Mouse (Mus musculus) lung, adult 18-20 months (tissue): ENCODE measurements around the gene Gan.

Experiments used
- DNase-seq, 2 experiments: peaks; one replicate each; pipeline ENCODE4 v3.0.0; 2022; ENCODE audit warnings: mixed read lengths in 2 of 2

The Gan gene

DNA sequence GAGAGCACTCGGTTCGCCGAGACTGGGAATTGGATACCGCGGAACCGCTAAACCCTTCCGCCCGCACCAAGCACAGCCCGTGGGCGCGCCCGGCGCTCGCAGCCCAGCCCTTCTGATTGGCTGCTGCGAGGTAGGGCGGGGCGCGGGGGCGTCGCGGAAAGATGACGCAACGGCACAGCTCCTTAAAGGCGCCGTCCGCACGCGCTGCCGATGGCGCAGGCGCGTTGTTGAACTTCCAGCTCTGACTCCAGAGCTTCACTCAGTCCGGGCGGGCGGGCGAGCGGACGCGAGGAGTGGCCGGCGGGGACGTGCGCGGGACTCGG lies 205 bp upstream of the Gan start:
- peak; percentile 96 for DNase-seq

DNA sequence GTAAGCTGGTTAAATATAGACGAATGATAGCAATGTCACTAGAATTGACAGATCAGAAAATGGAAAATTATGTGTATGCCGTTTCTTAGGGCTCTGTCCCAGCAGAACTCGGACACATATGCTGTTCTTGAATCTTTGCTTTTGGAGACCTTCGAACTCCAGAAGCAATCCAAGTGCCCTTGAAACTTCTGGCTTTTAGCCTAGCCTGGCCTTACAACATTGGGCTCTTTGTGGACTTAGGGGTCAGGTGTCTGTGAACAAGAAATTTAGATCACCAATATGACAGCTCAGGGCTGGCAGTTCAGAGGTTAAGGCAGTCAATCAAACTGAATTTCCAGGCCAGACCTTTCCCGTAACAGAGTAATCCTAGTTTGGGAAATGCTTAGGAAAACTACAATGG lies 1.1 kb downstream of the Gan start:
- peak in 1 of 2 experiments; percentile 64 for DNase-seq

DNA sequence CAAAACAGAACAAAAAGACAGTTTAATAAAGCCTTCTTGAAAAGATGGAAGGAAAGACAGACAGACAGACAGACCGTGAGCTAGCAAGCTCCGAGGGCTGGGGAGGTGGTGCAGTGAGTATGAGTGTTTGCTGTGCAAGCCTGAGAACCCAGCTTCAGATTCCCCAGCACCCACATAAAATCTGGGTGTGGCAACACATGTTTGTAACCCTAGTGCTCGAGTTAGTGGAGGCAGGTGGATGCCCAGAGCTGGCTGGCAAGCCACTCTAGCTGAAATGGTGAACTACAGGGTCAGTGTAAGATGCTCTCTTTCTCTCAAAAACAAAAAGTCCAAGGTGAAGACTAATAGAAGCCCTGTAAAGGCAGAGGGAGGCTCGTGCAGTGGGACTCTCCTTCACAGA lies 7.0 kb downstream of the Gan start:
- peak in 1 of 2 experiments; percentile 39 for DNase-seq

DNA sequence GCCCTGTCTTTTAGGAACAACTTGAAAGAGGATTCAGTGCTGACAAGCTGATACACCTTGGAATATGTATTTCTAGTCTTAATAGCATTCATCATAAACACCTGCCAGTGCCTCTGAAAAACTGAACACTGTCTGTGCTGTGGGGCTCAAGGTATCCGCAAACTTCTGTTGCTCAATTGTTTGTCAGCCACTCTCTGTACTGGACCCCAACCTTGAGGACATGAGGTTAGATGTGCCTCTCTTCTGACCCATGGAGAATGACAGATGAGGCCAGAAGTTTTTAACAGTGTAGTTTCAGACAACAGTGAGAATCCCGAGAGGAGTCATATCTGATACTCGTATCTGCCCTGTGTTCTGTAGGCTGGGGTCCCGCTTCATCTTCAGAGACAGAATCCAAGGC lies 7.6 kb downstream of the Gan start:
- no peak for DNase-seq

DNA sequence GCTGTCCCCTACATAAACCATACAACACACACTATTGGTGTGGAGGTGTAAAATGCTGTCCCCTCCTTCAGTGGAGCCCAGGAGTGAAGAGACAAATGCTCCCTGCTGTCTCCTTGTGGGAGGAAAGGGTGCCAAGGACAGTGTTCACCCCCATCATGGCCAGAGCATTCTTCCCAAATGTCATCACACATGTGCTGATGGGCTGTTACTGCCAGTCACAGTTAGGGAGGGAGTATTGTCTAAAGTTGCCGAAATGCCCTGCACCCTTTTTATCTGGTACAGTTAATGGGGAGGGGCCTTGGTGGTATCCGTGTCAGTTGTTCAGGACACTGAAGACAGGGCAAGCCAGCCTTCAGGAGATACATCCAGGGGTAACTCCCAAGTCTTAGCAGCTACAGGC lies 8.6 kb downstream of the Gan start:
- no peak for DNase-seq

DNA sequence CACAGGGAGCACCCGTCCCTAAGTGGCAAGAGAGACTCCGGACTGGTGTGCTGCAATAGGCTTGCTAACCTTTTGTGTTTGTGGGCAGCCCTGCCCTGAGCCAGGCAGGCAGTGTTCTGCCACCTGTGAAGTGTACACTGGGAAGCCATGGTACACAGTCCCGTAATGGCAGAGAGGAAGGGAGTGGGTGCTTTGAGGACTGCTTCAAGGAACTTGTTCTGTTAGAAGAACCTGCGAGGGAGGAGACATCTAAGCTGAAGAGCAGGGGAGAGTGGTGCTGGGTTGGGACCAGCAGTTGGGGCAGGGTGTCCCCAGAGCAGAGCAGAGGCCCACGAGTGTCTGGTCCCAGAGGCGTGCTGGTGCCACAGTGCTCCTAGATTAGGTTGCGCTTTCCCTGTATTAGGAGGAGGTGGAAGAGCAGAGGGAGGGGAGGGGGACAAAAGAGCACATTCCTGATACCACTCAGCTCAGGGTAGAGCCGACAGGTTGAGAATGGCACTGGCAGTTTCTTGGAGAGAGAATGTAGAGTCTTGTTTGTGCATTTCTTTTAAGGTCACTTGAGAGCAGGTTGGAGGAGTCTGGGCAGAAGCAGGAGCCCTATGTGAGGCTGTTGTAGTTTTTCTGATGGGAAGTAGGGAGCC lies 9.4 kb downstream of the Gan start:
- peak; percentile 80 to 87 for DNase-seq

DNA sequence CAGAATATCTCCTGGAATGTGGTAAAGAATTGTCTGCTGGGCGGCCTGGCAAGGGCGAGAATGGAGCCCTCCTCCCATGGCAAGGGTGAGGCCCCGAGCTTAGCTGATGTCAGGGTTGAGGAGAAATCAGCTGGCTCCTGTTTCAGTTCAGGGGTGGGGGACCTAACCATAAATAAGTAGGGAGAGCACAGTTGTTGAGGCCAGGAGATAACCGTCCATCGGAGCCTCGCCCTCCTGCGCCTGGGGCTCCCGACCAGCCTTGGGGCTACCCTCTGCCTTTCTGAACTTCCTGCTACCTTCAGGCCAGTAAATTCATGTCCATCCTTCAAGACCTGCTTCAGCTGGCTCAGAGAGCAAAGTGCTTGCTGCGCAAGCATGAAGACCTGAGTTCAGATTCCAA lies 10.4 kb downstream of the Gan start:
- no peak for DNase-seq

DNA sequence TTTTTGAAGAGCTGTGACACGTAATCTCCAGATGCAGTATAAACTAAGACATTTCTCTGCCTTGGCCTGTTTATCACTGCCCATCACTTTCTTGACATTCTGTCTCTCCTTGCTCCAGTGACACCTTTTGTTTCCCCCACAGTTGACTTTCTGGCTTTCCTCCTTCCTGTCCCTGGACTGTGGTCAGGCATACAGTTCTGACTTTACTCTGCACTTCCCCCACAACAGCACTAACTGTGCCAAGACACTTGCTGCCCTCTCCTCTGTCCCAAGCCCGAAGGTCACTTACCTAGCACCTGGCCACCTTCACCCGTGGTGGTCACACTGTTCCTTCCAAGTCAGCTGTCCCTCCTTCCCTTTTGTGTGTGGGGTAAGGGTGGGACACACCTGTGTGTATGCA lies 13.9 kb downstream of the Gan start:
- DNase-seq, result no peak

DNA sequence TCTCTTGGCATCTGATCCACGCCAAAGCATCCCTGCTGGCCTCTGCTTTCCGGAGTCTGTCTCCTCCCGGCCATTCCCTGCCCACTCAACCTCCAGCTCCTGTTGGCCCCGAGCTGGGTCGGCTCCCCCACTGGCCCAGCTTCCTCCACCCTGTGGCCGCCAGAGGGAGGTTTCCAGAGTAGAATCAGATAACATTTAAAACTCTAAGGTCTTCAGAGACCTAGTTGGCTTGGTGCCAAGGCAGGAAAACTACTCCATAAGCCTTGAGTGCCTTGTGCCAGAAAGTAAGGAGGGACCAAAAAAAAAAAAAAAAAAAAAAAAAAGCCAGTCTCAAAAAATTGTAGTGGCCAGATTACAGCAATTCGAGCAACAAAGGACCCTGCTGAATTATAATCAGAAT lies 15.0 kb downstream of the Gan start:
- DNase-seq, result peak; percentile 48 to 64

DNA sequence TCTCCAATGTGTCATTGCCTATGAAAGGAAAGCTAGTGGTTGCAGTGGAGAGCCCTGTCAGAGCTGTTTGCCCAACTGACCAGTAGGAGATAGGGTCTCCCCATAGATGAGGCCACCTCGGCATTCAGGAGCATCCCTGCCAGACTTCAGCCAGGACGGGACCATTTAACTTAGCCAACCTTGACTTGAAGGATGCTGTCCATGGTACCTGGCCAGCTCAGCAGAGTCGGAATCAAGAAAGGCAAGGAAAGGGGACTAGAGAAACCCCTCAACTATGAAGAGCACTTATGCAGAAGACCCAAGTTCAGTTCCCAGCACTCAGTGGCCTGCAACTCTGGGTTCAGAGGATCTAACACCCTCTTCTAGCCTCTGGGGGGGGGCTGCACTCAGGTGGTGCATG lies 15.8 kb downstream of the Gan start:
- no peak for DNase-seq

DNA sequence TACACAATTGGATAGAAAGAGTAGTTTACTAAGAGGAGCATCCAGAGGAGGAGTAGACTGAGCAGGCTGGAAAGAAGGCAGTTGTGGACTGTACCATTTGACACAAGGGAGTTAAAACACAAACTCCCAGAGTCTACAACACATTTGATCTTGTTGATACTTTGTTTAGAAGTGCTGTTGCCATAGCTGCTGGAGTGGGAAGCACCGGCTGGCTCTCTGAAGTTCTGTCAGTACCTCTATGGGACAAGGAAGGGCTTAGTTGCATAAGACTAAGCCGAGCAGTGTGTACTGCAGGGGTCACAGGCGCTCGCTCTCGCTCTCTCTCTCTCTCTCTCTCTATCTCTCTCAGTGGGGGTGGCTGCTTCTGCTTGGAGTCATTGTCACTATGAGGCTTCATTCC lies 16.6 kb downstream of the Gan start:
- peak in 1 of 2 experiments; percentile 56 for DNase-seq

DNA sequence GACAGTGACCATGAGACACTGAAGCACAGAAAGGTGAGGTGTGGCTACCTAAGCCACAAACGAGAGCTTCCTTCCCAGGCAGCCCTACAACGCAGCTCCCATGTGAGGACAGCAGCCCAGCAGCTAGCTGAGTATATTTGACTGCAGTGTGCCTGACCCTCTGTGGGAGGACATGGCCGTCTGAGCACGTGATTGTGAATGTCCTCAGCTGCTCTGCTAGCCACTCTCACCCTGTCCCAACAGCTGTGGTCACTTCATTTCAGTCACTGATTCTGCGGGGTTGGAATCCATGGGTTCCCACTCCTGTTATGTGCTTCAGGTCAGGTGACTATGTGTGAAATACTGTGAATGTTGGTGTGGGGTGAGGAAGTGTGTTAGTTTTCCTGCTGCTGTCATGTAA lies 18.4 kb downstream of the Gan start:
- DNase-seq, result peak in 1 of 2 experiments; percentile 31

DNA sequence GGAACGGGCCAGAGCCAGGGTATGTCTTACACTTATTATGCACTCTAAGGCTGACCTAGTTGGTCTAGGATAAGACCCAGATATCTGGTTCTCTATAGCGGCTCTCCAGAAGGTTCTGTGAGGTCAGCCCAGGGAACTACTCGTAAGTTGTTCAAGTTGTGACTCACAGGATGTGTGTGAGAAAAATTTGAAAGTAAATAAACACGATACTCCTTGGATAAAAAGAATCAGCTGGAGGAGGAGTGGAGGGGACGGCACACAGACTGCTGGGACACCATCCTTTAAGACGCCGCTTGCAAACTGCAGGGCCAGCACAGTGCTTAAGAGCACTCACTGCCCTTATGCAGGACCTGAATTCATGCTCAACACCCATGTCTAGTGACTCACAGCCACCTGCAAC lies 19.3 kb downstream of the Gan start:
- peak in 1 of 2 experiments; percentile 53 for DNase-seq

DNA sequence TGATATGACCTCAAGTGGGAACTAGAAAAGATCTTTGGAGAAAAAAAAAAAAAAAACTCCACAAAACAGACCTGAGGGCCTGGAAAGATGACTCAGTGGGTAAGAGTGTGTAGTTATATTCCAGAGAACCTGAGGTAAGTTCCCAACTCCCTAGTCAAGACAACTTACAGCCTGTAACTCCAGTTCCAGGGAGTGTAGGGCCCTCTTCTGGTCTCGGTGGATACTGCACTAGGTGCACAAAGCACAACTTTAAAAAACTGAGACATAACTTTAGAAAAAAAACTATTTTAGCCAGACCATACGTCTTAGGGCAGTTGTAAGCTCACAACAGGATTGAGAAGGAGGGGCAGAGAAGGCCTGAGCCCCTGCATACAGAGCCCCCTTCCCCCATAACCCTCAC lies 20.1 kb downstream of the Gan start:
- DNase-seq, result no peak

DNA sequence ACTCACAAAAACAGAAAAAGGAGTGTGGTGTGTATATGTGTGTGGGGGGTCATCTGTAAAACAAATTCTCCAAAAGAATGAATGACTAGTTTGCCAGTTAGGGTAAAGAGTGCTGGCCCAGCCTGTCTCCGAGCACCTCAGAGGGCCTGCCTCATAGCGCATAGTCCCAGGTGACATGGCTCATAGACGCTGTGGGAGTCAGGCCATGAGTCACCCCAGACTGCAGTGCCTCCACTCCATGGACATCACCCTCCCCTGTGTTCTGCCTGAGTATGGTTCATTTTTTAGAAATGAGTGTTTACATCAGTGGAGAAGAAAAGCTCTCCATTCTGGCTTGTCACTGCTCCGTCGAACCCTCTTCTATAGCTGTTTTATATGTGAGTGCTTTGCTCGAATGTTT lies 20.7 kb downstream of the Gan start:
- peak in 1 of 2 experiments; percentile 51 for DNase-seq

DNA sequence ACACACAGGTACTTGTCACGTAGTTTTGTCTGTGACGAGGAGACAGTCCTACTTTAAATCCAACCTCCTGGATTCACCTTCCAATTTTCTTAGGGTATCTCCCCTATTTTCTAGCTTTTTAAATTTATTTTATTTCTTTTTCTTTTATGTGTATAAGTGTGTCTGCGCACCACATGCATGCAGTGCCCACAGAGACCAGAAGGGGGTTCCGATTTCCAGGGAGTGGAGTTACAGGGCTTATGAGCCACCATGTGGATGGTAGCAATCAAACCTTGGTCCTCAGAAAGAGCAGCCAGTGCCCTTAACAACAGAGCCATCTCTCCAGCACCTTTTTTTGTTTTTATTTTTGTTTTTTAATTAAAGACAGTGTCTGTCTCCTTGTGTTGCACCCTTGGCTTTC lies 24.8 kb downstream of the Gan start:
- no peak for DNase-seq

DNA sequence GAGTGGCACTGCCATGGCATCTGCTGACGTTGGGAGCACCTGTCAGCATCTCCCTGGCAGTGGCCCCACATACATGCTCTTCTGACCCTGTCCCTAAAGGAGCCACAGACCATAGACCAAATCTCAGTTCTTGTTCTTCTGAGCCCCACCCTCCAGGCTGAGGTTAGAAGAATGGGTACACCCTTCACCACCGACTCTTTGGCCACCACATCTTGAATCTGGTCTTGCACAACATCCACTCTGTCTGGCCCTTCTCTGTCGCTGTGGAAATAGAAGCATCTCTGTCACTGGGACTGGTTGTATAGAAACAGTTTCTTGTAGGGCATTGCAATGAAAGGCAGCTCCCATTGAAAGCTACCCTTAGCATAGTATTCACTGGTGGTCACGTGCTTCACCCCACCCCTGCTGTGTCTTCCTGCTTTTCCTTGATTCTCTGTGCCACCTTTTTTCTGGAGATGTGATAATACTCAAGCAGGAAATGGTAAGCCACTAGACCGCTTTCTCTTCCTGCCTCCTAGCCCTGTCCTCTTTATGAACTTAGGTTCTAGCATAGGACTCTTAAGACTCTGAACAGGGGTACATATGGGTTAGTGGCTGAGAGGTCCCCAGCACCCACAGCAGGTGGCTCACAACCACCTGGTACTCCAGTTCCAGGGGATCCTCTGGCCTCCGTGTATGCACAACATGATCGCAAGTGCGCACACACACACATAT lies 25.9 kb downstream of the Gan start:
- DNase-seq, result no peak

DNA sequence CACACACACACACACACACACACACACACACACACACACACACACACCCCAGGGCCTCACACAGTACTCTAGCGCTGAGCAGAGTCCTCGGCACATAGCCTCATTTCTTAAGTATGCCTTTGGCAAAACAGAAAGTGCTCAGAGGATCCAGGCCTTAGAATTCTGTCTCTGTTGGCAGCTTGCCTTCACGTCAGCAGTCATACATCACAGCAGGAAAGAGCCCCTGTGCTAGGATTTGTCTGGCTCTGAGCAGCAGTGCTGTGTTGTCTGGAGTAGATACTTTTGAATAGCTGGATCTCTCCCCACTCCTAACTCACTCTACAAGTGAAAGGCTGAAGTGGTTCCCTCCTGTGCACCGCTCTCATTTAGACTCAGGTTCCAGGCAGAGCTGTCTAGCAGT lies 36.4 kb downstream of the Gan start:
- no peak for DNase-seq

DNA sequence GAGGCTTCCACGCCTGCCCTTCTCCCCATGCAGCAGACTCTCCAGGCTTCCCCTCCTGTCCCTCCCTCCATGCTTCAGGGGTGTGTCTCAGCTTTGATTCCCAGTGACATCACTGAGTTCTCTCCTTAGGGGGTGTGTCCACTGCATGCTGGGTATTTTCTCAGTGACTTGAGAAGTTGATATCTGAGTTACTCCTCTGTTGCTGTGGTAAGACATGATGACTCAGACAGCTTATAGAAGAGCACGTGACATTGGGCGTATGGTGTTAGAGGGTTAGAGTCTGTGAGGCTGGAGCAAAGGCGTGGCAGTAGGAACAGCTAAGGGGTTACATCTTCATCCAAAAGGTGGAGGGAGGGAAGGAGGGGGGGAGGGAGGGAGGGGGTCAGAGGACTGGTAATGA lies 38.7 kb downstream of the Gan start:
- DNase-seq, result no peak

DNA sequence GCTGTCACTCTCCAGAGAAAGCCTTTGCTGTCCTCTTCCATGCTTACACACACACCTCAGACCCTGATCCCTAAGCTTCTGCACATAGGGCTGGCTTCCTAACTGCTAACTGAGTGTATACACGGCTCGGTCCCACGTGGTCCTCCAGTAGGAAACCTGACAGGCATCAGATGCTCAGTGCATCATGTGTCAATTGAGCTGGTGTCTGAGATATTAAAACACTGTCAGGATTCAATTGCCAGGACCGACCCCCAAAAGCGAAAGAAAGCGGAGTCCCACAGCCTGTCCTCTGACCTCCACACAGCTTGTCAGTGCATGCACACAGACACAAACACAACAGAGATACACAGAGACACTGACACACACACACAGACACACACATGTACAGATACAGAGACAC lies 39.6 kb downstream of the Gan start:
- DNase-seq, result no peak

DNA sequence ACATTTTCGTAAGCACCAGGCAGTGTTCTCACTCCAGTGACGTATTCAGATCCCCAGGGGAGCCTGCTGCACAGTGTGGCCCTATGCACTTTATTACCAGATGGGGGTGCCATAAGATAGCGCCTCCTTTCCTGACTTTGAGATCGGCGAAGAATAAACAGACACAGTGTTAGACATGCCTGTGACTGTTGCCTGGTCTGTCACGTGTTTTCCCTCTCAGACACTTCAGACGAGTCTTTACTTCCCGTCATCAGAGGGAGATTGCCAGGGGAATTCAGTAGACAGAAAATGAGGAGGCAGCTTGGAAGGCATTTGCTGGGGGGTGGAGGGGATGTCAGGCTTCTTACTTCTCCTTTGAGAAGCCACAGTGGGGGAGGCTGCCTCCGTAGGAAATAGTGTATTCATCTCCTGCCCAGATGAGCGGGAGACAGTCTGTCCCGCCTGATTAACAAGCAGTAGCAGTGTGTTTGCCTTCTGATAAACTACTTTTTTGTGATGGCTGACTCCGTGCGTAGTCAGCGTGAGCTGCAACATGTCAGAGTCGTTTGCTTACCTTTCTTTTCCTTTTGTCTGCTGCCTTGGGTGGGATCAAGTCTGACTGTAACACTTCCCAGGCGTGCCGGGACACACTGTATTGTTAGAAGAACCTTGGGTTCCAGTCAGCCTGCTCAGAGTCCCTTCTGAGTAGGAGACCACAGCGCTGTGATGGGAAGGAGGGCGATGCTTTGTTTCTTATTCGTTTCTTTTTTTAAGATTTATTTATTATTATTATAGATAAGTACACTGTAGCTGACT lies 40.4 kb downstream of the Gan start:
- DNase-seq, result peak; percentile 76 to 85

DNA sequence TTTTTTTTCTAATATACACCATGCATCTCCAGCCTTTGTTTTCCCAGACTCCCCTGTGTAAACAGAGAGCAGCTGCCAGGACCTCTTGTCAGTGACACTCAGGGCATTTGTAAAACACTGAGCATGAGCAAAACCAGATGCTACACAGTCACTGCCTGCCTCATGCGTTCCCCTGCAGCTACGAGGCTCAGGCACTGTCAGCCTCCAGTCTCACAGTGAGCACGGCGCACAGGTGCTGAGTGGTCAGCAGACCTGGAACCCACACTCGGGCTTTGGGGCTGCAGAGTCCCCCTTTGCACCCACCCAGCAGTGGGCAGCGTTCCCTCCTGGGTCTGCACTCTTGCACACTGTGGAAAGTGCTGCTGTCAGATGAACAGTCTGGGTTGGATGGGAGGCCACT lies 41.7 kb downstream of the Gan start:
- DNase-seq, result peak in 1 of 2 experiments; percentile 52

DNA sequence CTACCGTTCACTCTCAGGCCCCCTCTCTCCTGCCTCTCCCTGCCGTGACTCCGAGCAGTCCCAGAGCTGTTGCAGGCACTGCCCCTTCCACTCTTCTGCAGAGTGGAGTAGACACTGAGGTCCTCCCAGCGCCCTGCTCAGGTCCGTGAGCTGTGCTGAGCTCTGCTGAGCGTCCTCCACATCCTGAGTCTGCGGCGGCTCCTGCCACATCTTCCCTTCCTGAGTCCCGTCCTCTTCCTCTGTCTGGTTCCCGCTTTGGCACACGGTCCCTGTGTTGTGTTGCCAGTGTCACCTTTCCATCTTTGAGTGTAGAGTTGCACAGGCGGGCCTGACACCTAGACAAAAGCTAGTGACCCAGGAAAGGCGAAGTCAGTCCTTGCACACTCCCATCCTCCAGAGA lies 42.4 kb downstream of the Gan start:
- DNase-seq, result no peak

DNA sequence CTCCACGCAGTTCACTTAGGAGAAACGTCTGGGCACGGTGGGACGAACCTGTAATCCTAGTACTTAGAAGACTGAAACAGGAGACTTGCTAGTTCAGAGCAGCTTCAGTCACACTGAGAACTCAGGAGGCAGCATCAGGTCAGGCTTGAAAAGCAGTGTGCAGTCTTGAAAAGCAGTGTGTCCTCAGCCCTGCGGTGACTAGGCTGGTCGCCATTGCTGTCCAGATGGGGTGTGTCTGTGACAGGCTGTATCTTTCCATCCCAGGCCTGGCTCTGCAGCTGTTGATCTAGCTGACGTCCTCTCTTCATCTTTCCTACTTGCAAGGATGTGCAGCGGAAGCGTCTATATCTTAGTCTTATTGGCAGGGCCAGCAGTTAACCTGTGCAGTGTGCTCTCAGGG lies 42.9 kb downstream of the Gan start:
- no peak for DNase-seq
